In genomic region chr7:127513016-127513390, GRCm38 (mm10) we compare ENCODE assay signal across 7 mouse cellular contexts. TPM values are rescaled to one million over a fixed set of nuclear protein-coding genes. Genes with fewer than 3 reads are reported as not detected.
DNase-seq lines count a peak whose midpoint lies in the region; ATAC-seq and TF ChIP-seq lines count a peak whose summit lies in the region.

No protein-coding gene starts in this region.

- peaks cover 26% of the 10 kb centered on the region for H3K4me1 ChIP-seq in megakaryocyte, embryonic 14.5 days
- peaks cover 20% of the 10 kb centered on the region for H3K4me1 ChIP-seq in heart, embryonic 15.5 days (replicated peaks)
- 0 out of 2 replicates have a peak, but pooled peaks cover 5% of the 10 kb centered on the region for H3K4me1 ChIP-seq in limb, embryonic 14.5 days (ENCODE audit: control insufficient read depth, insufficient read depth, low read length)
- H3K4me1 ChIP-seq in olfactory bulb, adult 2 months (ENCODE audit: control insufficient read depth, insufficient read depth, low read length): peaks cover 5% of the 10 kb centered on the region; the same call in 1 of the 2 replicates

- 26% methylated on average over 8 of the region's 8 CpGs for WGBS in heart, embryonic 15.5 days
- 31% methylated on average over 8 of the region's 8 CpGs for WGBS in limb, embryonic 14.5 days
- WGBS in olfactory bulb, adult 2 months: 18% methylated on average over 8 of the region's 8 CpGs

- H3K27me3 ChIP-seq in megakaryocyte, embryonic 14.5 days (replicated peaks): no peaks in the 10 kb centered on the region
- no peaks in the 10 kb centered on the region for H3K27me3 ChIP-seq in heart, embryonic 15.5 days
- no peaks in the 10 kb centered on the region for H3K27me3 ChIP-seq in limb, embryonic 14.5 days (ENCODE audit: control insufficient read depth, insufficient read depth, low read length)

- H3K9me3 ChIP-seq in megakaryocyte, embryonic 14.5 days: no peaks in the 10 kb centered on the region
- H3K9me3 ChIP-seq in heart, embryonic 15.5 days (replicated peaks): no peaks in the 10 kb centered on the region
- H3K9me3 ChIP-seq in limb, embryonic 14.5 days (ENCODE audit: control insufficient read depth, low read length): no peaks in the 10 kb centered on the region

- TF ChIP-seq CTCF in olfactory bulb, adult 2 months (IDR thresholded peaks at IDR 0.05; ENCODE audit: insufficient read depth, low read depth, low read length): no peak

- H3K4me3 ChIP-seq in megakaryocyte, embryonic 14.5 days (replicated peaks): peak overlapping the region; percentile 98
- H3K4me3 ChIP-seq in heart, embryonic 15.5 days: peak overlapping the region; percentile 69
- H3K4me3 ChIP-seq in limb, embryonic 14.5 days (replicated peaks; ENCODE audit: low read length): peak overlapping the region; percentile 78
- H3K4me3 ChIP-seq in olfactory bulb, adult 2 months (ENCODE audit: insufficient read depth, low read depth, low read length): peak overlapping the region; percentile 99

- no peak for ATAC-seq in megakaryocyte, adult 5-6 weeks (ENCODE audit: poor library complexity, severe bottlenecking)
- ATAC-seq in heart, embryonic 15.5 days (replicated peaks; ENCODE audit: insufficient number of reproducible peaks, insufficient read depth, low FRiP score, low read depth): 0 out of 2 replicates have a peak, but pooled peaks have one; percentile 0
- no peak for ATAC-seq in limb, embryonic 14.5 days (ENCODE audit: low FRiP score, low read depth)

- peaks cover 44% of the 10 kb centered on the region for H3K36me3 ChIP-seq in megakaryocyte, embryonic 14.5 days (replicated peaks; ENCODE audit: low read length)
- H3K36me3 ChIP-seq in heart, embryonic 15.5 days: peaks cover 33% of the 10 kb centered on the region
- H3K36me3 ChIP-seq in limb, embryonic 14.5 days (ENCODE audit: control insufficient read depth, insufficient read depth, low read length): peaks cover 36% of the 10 kb centered on the region

- no peak for TF ChIP-seq POLR2A in limb, embryonic 14.5 days (IDR thresholded peaks at IDR 0.05; ENCODE audit: borderline replicate concordance, extremely low read depth, insufficient read depth, insufficient read length)
- TF ChIP-seq POLR2A in olfactory bulb, adult 2 months (IDR thresholded peaks at IDR 0.05; ENCODE audit: insufficient read depth, low read depth, low read length): no peak

- H3K9ac ChIP-seq in heart, embryonic 15.5 days: peak overlapping the region; percentile 78
- peak overlapping the region; percentile 95 for H3K9ac ChIP-seq in limb, embryonic 14.5 days (ENCODE audit: low read depth, low read length, severe bottlenecking)

- peak overlapping the region; percentile 71 for H3K4me2 ChIP-seq in heart, embryonic 15.5 days
- peak overlapping the region; percentile 58 for H3K4me2 ChIP-seq in limb, embryonic 14.5 days (replicated peaks; ENCODE audit: low read depth, low read length, severe bottlenecking)

- peak; percentile 22 for DNase-seq in c-Kit-positive CD71-negative TER-119-negative erythroid progenitor cells, embryonic 14.5 days (ENCODE audit: low read depth)
- DNase-seq in limb, embryonic 14.5 days (ENCODE audit: low spot score): no peak
- no peak for DNase-seq in urinary bladder, adult 2 months (ENCODE audit: low spot score)

- H3K27ac ChIP-seq in heart, embryonic 15.5 days: peak overlapping the region; percentile 99
- no peak overlapping the region for H3K27ac ChIP-seq in limb, embryonic 14.5 days (replicated peaks; ENCODE audit: low read depth, low read length)
- no peak overlapping the region for H3K27ac ChIP-seq in olfactory bulb, adult 2 months (ENCODE audit: insufficient read depth, low read depth, low read length)

RNA-seq across cellular contexts. Expression of gene Srcap, which starts 1.2 kb away (rescaled TPM):
- polyA plus RNA-seq in megakaryocyte, embryonic 14.5 days (2012; ENCODE audit: insufficient read depth, low replicate concordance): 4.0 and 9.1 TPM in 2 replicates
- total RNA-seq in megakaryocyte, adult 5-6 weeks (2015): 53.0 and 57.0 TPM in 2 replicates
- total RNA-seq in megakaryocyte, adult 5-6 weeks (2017): 15.8 and 21.1 TPM in 2 replicates
- 25.7 and 41.5 TPM in 2 replicates for polyA plus RNA-seq in heart, embryonic 15.5 days (2015; fragmentation: Nextera tagmentation; extraction: Ambion mirVana)
- polyA plus RNA-seq in limb, embryonic 14.5 days (2012; rRNA removed): 21.4 and 37.2 TPM in 2 replicates
- 44.1 and 54.8 TPM in 2 replicates for polyA plus RNA-seq in limb, embryonic 14.5 days (2014; fragmentation: Nextera tagmentation; extraction: Ambion mirVana)
- 110 and 137 TPM in 2 replicates for polyA plus RNA-seq in olfactory bulb, adult 2 months (2012; ENCODE audit: insufficient read depth, insufficient read length, low replicate concordance, missing spikeins)
- polyA plus RNA-seq in urinary bladder, adult 2 months (2012; rRNA removed): 5.7 and 13.8 TPM in 2 replicates

RNA-seq across cellular contexts. Expression of gene Gm42715, which starts 6.4 kb away (rescaled TPM):
- 15.7 and 25.1 TPM in 2 replicates for polyA plus RNA-seq in megakaryocyte, embryonic 14.5 days (2012; ENCODE audit: insufficient read depth, low replicate concordance)
- total RNA-seq in megakaryocyte, adult 5-6 weeks (2015): 14.8 and 16.7 TPM in 2 replicates
- 5.4 and 8.3 TPM in 2 replicates for total RNA-seq in megakaryocyte, adult 5-6 weeks (2017)
- polyA plus RNA-seq in heart, embryonic 15.5 days (2015; fragmentation: Nextera tagmentation; extraction: Ambion mirVana): 8.2 and 9.0 TPM in 2 replicates
- polyA plus RNA-seq in limb, embryonic 14.5 days (2012; rRNA removed): 17.4 and 19.6 TPM in 2 replicates
- 15.0 and 17.0 TPM in 2 replicates for polyA plus RNA-seq in limb, embryonic 14.5 days (2014; fragmentation: Nextera tagmentation; extraction: Ambion mirVana)
- polyA plus RNA-seq in olfactory bulb, adult 2 months (2012; ENCODE audit: insufficient read depth, insufficient read length, low replicate concordance, missing spikeins): not detected in 2 replicates
- polyA plus RNA-seq in urinary bladder, adult 2 months (2012; rRNA removed): 19.3 and 25.2 TPM in 2 replicates

RNA-seq across cellular contexts. Expression of gene Fbrs, which starts 34.0 kb away (rescaled TPM):
- polyA plus RNA-seq in megakaryocyte, embryonic 14.5 days (2012; ENCODE audit: insufficient read depth, low replicate concordance): 237 and 322 TPM in 2 replicates
- 115 and 138 TPM in 2 replicates for total RNA-seq in megakaryocyte, adult 5-6 weeks (2015)
- total RNA-seq in megakaryocyte, adult 5-6 weeks (2017): 28.1 and 38.1 TPM in 2 replicates
- 7.0 and 9.0 TPM in 2 replicates for polyA plus RNA-seq in heart, embryonic 15.5 days (2015; fragmentation: Nextera tagmentation; extraction: Ambion mirVana)
- 49.8 and 57.2 TPM in 2 replicates for polyA plus RNA-seq in limb, embryonic 14.5 days (2012; rRNA removed)
- polyA plus RNA-seq in limb, embryonic 14.5 days (2014; fragmentation: Nextera tagmentation; extraction: Ambion mirVana): 17.3 and 21.1 TPM in 2 replicates
- polyA plus RNA-seq in olfactory bulb, adult 2 months (2012; ENCODE audit: insufficient read depth, insufficient read length, low replicate concordance, missing spikeins): not detected in 2 replicates
- polyA plus RNA-seq in urinary bladder, adult 2 months (2012; rRNA removed): 12.4 and 30.8 TPM in 2 replicates

RNA-seq across cellular contexts. Expression of gene Tmem265, which starts 48.2 kb away (rescaled TPM):
- 0.34 TPM in 1 of 2 replicates, not detected in the other for polyA plus RNA-seq in megakaryocyte, embryonic 14.5 days (2012; ENCODE audit: insufficient read depth, low replicate concordance)
- total RNA-seq in megakaryocyte, adult 5-6 weeks (2015): not detected in 2 replicates
- 2.5 TPM in 1 of 2 replicates, not detected in the other for total RNA-seq in megakaryocyte, adult 5-6 weeks (2017)
- 2.9 and 4.1 TPM in 2 replicates for polyA plus RNA-seq in heart, embryonic 15.5 days (2015; fragmentation: Nextera tagmentation; extraction: Ambion mirVana)
- 2.4 and 4.5 TPM in 2 replicates for polyA plus RNA-seq in limb, embryonic 14.5 days (2012; rRNA removed)
- 7.1 and 9.3 TPM in 2 replicates for polyA plus RNA-seq in limb, embryonic 14.5 days (2014; fragmentation: Nextera tagmentation; extraction: Ambion mirVana)
- polyA plus RNA-seq in olfactory bulb, adult 2 months (2012; ENCODE audit: insufficient read depth, insufficient read length, low replicate concordance, missing spikeins): not detected in 2 replicates
- polyA plus RNA-seq in urinary bladder, adult 2 months (2012; rRNA removed): 2.1 TPM in 1 of 2 replicates, not detected in the other

RNA-seq across cellular contexts. Expression of gene Prr14, which starts 53.6 kb away (rescaled TPM):
- polyA plus RNA-seq in megakaryocyte, embryonic 14.5 days (2012; ENCODE audit: insufficient read depth, low replicate concordance): 83.1 and 177 TPM in 2 replicates
- total RNA-seq in megakaryocyte, adult 5-6 weeks (2015): 113 and 114 TPM in 2 replicates
- 37.0 and 46.2 TPM in 2 replicates for total RNA-seq in megakaryocyte, adult 5-6 weeks (2017)
- 27.7 and 32.6 TPM in 2 replicates for polyA plus RNA-seq in heart, embryonic 15.5 days (2015; fragmentation: Nextera tagmentation; extraction: Ambion mirVana)
- 65.8 and 86.0 TPM in 2 replicates for polyA plus RNA-seq in limb, embryonic 14.5 days (2012; rRNA removed)
- 43.7 and 49.7 TPM in 2 replicates for polyA plus RNA-seq in limb, embryonic 14.5 days (2014; fragmentation: Nextera tagmentation; extraction: Ambion mirVana)
- not detected in 2 replicates for polyA plus RNA-seq in olfactory bulb, adult 2 months (2012; ENCODE audit: insufficient read depth, insufficient read length, low replicate concordance, missing spikeins)
- 69.2 and 79.9 TPM in 2 replicates for polyA plus RNA-seq in urinary bladder, adult 2 months (2012; rRNA removed)
